Mouse (Mus musculus) MEL (cell line): Measurements from ENCODE around the gene Smyd3. TPM values are rescaled to one million over a fixed set of nuclear protein-coding genes. Genes with fewer than 3 reads are reported as not detected.

Source experiments
- DNase-seq: peaks from one replicate; pipeline ENCODE4 v3.0.0; 2011; ENCODE audit warnings: low read depth, low spot score
- H3K27ac ChIP-seq: 2 replicates; pipeline ENCODE4 v1.5.1; 2012; ENCODE audit warnings: low read depth, mild to moderate bottlenecking, control low read depth, low read length, moderate library complexity; ENCODE audit not compliant: control insufficient read depth
- H3K27me3 ChIP-seq, 2 experiments: fragments of 150-350 bp in 1 of 2; sonication (generic) in 1 of 2; 2 replicates each; pipeline ENCODE4 v1.6.1; 2012; ENCODE audit warnings: low read length in 2 of 2, mild to moderate bottlenecking in 2 of 2, improper control_type of control experiment in 1 of 2, moderate library complexity in 1 of 2; ENCODE audit not compliant: insufficient read depth in 2 of 2, control insufficient read depth in 1 of 2
- H3K36me3 ChIP-seq, 2 experiments: 2 replicates each; pipeline ENCODE4 v1.6.1; 2012 to 2014; ENCODE audit warnings: low read length in 2 of 2, improper control_type of control experiment in 1 of 2, inconsistent platforms in 1 of 2, mild to moderate bottlenecking in 1 of 2; ENCODE audit not compliant: insufficient read depth in 2 of 2, control insufficient read depth in 1 of 2
- H3K4me1 ChIP-seq, 2 experiments: fragments of 150-350 bp in 1 of 2; sonication (generic) in 1 of 2; 2 replicates each; pipeline ENCODE4 v1.6.1; 2012; ENCODE audit warnings: low read length in 2 of 2, improper control_type of control experiment in 1 of 2, mild to moderate bottlenecking in 1 of 2; ENCODE audit not compliant: insufficient read depth in 2 of 2, control insufficient read depth in 1 of 2
- H3K4me3 ChIP-seq, 2 experiments: fragments of 150-350 bp in 1 of 2; sonication (generic) in 1 of 2; 2 replicates each; pipeline ENCODE4 v1.5.1; 2012; ENCODE audit warnings: low read depth in 2 of 2, low read length in 2 of 2, mild to moderate bottlenecking in 2 of 2, moderate library complexity in 2 of 2, control low read depth in 1 of 2, improper control_type of control experiment in 1 of 2; ENCODE audit not compliant: control insufficient read depth in 1 of 2, insufficient read depth in 1 of 2
- H3K79me2 ChIP-seq: 2 replicates; pipeline ENCODE4 v1.6.1; 2012; ENCODE audit warnings: mild to moderate bottlenecking, low read length, moderate library complexity; ENCODE audit not compliant: control insufficient read depth, poor library complexity, insufficient read depth
- H3K9ac ChIP-seq: 2 replicates; pipeline ENCODE4 v1.6.1; 2012; ENCODE audit warnings: low read depth, mild to moderate bottlenecking, control low read depth, low read length, moderate library complexity; ENCODE audit not compliant: control insufficient read depth, poor library complexity, severe bottlenecking
- H3K9me3 ChIP-seq: fragments of 150-350 bp; sonication (generic); replicated peaks from 2 replicates; pipeline ENCODE4 v1.6.1; 2012; ENCODE audit warnings: mild to moderate bottlenecking, low read length, improper control_type of control experiment, moderate library complexity; ENCODE audit not compliant: insufficient read depth
- BHLHE40 ChIP-seq: IDR thresholded peaks from 2 replicates; pipeline ENCODE4 v1.6.1; 2012; ENCODE audit warnings: low read depth, mild to moderate bottlenecking, inconsistent platforms, low read length, improper control_type of control experiment, borderline replicate concordance
- CHD1 ChIP-seq: IDR thresholded peaks from 2 replicates; pipeline ENCODE4 v1.6.1; 2012; ENCODE audit warnings: low read depth, mild to moderate bottlenecking, inconsistent platforms, low read length, improper control_type of control experiment
- CHD2 ChIP-seq: IDR thresholded peaks from 2 replicates; pipeline ENCODE4 v1.6.1; 2011; ENCODE audit warnings: low read length, improper control_type of control experiment
- CTCF ChIP-seq, 3 experiments: IDR thresholded peaks in 2 of 3; conservative IDR thresholded peaks in 1 of 3; 2 replicates each; pipeline ENCODE4 v1.5.1; 2011 to 2012; ENCODE audit warnings: low read length in 3 of 3, low read depth in 2 of 3, mild to moderate bottlenecking in 2 of 3, improper control_type of control experiment in 1 of 3, inconsistent platforms in 1 of 3, mixed read lengths in 1 of 3, moderate library complexity in 1 of 3; ENCODE audit not compliant: control insufficient read depth in 1 of 3, insufficient read depth in 1 of 3, poor library complexity in 1 of 3, severe bottlenecking in 1 of 3
- E2F4 ChIP-seq: IDR thresholded peaks from 2 replicates; pipeline ENCODE4 v1.6.1; 2011; ENCODE audit warnings: low read depth, low read length, improper control_type of control experiment, borderline replicate concordance
- ELF1 ChIP-seq: IDR thresholded peaks from 2 replicates; pipeline ENCODE4 v1.6.1; 2014; ENCODE audit warnings: low read depth, mild to moderate bottlenecking, inconsistent platforms, low read length, improper control_type of control experiment, moderate library complexity
- EP300 ChIP-seq, 2 experiments: IDR thresholded peaks; 2 replicates each; pipeline ENCODE4 v1.6.1; 2011; ENCODE audit warnings: improper control_type of control experiment in 2 of 2, low read length in 2 of 2, low read depth in 1 of 2, mild to moderate bottlenecking in 1 of 2
- GABPA ChIP-seq: IDR thresholded peaks from 2 replicates; pipeline ENCODE4 v1.6.1; 2012; ENCODE audit warnings: low read depth, mild to moderate bottlenecking, inconsistent platforms, low read length, improper control_type of control experiment, moderate library complexity
- GATA1 ChIP-seq: IDR thresholded peaks from 2 replicates; pipeline ENCODE4 v1.6.1; 2011; ENCODE audit warnings: low read depth, low read length, improper control_type of control experiment
- HCFC1 ChIP-seq: IDR thresholded peaks from 2 replicates; pipeline ENCODE4 v1.6.1; 2012; ENCODE audit warnings: low read depth, mild to moderate bottlenecking, inconsistent platforms, low read length, improper control_type of control experiment, moderate library complexity
- MAX ChIP-seq: IDR thresholded peaks from 2 replicates; pipeline ENCODE4 v1.6.1; 2011; ENCODE audit warnings: low read length, improper control_type of control experiment
- MYB ChIP-seq: IDR thresholded peaks from 2 replicates; pipeline ENCODE4 v1.6.1; 2011; ENCODE audit warnings: mild to moderate bottlenecking, low read depth, low read length, improper control_type of control experiment
- MYC ChIP-seq: IDR thresholded peaks from 2 replicates; pipeline ENCODE4 v1.6.1; 2011; ENCODE audit warnings: low read depth, mild to moderate bottlenecking, low read length, improper control_type of control experiment, moderate library complexity
- NELFE ChIP-seq: IDR thresholded peaks from 2 replicates; pipeline ENCODE4 v1.6.1; 2011; ENCODE audit warnings: low read depth, low read length, improper control_type of control experiment
- NRF1 ChIP-seq: IDR thresholded peaks from 2 replicates; pipeline ENCODE4 v1.6.1; 2014; ENCODE audit warnings: low read depth, mild to moderate bottlenecking, inconsistent platforms, low read length, improper control_type of control experiment, moderate library complexity; ENCODE audit not compliant: poor library complexity, insufficient read depth, severe bottlenecking
- POLR2AphosphoS2 ChIP-seq: IDR thresholded peaks from 2 replicates; pipeline ENCODE4 v1.6.1; 2011; ENCODE audit warnings: low read length, improper control_type of control experiment
- POLR2AphosphoS5 ChIP-seq: IDR thresholded peaks from 2 replicates; pipeline ENCODE4 v1.6.1; 2012; ENCODE audit warnings: low read depth, borderline replicate concordance, mild to moderate bottlenecking, inconsistent platforms, low read length, moderate library complexity, mixed read lengths
- RAD21 ChIP-seq: IDR thresholded peaks from 2 replicates; pipeline ENCODE4 v1.6.1; 2011; ENCODE audit warnings: mild to moderate bottlenecking, low read depth, low read length, improper control_type of control experiment
- SMC3 ChIP-seq: IDR thresholded peaks from 2 replicates; pipeline ENCODE4 v1.6.1; 2011; ENCODE audit warnings: low read depth, low read length, improper control_type of control experiment
- TAL1 ChIP-seq: IDR thresholded peaks from 2 replicates; pipeline ENCODE4 v1.6.1; 2012; ENCODE audit warnings: mild to moderate bottlenecking, inconsistent platforms, low read length, moderate library complexity, mixed read lengths
- USF1 ChIP-seq: IDR thresholded peaks from 2 replicates; pipeline ENCODE4 v1.6.1; 2014; ENCODE audit warnings: low read depth, mild to moderate bottlenecking, inconsistent platforms, low read length, improper control_type of control experiment, moderate library complexity
- ZC3H11A ChIP-seq: IDR thresholded peaks from 2 replicates; pipeline ENCODE4 v1.6.1; 2012; ENCODE audit warnings: low read depth, mild to moderate bottlenecking, inconsistent platforms, low read length, improper control_type of control experiment
- ZKSCAN1 ChIP-seq: IDR thresholded peaks from 2 replicates; pipeline ENCODE4 v1.6.1; 2012; ENCODE audit warnings: low read depth, mild to moderate bottlenecking, inconsistent platforms, low read length, improper control_type of control experiment, moderate library complexity
- ZNF384 ChIP-seq: IDR thresholded peaks from 2 replicates; pipeline ENCODE4 v1.6.1; 2012; ENCODE audit warnings: low read depth, mild to moderate bottlenecking, inconsistent platforms, low read length, improper control_type of control experiment
- polyA plus RNA-seq, 2 experiments: library from polyadenylated mRNA; stranded (reverse) in 1 of 2; unstranded in 1 of 2; fragments of >175 nt in 1 of 2; fragments of >200 nt in 1 of 2; gene quantifications; 2 replicates each; pipeline versions ENCODE4 v1.2.1 to v1.2.4; 2012; ENCODE audit warnings: low replicate concordance in 2 of 2, low read depth in 1 of 2; ENCODE audit not compliant: insufficient read length in 2 of 2, insufficient read depth in 1 of 2, missing spikeins in 1 of 2
- total RNA-seq: library from RNA; depleted of rRNA; stranded (reverse); fragments of 300-350 nt; gene quantifications from 2 replicates; pipeline ENCODE4 v1.2.3, GENCODE M21; 2012

The Smyd3 gene
- total and polyA plus RNA-seq, 3 experiments, result 13.3 to 18.2 TPM; not detected in 1

DNA sequence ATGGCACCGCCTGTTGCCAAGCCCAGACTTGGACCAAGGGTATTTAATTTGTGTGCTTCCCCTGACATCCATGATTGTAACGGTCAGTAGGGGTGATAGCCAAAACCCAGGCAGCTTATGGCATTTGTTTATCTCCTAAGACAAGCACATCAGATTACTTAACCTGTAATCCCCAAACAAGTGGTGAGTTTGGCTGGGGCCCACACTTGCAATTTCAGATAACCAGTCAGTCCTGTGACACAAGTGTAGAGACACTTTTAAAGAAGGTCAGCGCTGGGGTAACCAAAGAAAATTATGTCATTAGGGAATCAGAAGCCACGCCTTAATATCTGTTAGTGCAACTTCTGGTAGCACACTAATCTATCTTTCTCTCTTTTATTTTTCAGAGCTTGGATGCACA, 456.8 kb downstream of the Smyd3 start (continued):
- TF ChIP-seq HCFC1 (no peak), EP300 (IDR thresholded peaks at IDR 0.05; ENCODE audit: low read depth in 1 of 2, low read length in 2 of 2) (peak; percentile 88 to 94), RAD21 (no peak), CHD2 (no peak), MYB (peak; percentile 88), ZNF384 (no peak), ZC3H11A (0 out of 2 replicates have a peak, but pooled peaks have one; percentile 3), NELFE (peak; percentile 16; the same call in 1 of the 2 replicates), E2F4 (no peak)

DNA sequence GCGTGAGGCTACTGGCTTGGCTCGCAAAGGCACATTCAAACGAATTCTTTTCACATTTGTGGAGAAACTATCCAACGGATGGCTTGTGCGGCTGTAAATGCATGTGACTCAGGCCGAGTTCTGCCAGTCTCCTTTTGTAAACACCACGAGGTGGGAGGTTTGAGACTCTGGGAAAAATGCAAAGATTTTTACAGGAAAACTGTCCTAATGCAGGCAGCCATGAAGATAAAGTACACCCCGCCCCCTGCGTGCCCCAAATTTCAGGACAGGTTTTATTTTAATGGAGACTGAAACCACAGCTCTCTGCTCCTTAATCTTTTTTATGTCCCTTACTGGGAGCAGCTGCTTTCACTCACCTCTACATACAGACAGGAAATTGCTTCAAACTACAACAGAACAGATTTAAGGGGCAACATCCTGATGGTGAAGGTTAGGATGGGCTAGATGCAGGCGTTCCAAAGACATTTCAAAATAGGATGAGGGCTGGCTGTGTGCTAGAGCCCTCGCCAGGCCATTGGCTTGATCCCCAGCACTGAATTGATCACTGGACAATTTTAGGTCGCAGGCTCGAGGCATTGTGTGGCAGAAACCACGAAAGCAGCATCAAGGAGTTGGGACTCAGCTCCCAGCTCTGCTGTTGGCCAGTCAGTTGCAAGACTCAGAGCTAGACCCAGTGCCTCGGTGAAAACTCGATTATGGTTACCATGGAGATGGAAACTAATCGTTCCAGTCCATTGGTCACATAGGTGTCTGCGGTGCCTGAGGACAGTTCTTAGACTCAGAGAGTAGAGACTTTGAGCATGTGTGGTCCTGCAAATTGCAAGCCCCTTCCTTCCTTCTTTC, 457.5 kb downstream of the Smyd3 start:
- DNase-seq, result peak; percentile 69
- no peaks in the 10 kb centered on the region for H3K79me2 ChIP-seq

DNA sequence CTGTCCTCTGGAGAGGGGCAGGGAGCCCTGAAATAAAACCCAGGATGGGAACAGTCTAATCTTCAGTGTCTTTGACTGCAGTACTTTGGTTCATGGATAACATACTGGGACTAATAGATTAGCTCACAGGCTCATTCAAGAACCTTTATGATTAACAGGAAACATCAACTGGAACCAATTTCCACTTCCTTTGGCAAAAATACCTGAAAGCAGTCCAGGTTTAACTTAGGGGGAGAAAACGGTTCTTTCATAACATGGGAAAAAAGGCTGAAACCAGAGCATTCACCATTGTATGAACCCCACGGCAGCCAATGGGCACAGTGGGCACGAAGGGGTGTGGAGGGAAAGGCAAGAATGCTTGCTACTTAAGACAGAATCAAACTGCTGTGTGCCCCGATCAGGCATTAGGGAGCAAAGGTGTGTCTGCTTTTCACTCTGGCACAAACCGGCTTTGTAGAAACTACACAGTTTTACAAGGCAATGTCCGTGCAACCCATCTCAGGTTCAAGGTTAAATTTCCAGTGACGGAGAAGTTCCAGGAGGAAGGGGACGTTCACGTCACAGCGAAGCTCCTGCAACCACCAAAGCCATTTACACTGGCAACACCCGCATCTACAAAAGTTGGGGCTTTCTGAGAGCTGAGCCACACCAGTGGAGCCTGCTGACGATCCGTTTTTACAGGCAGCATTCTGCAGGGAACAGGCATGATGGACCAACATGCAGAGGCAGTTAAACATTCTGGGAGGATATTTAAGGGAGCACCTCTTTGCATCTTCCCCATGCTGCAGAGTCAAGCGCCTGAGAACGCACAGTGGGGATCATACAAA, 458.3 kb downstream of the Smyd3 start:
- Histone ChIP-seq H3K4me3 (no peak overlapping the region), H3K79me2 (no peaks in the 10 kb centered on the region), H3K27ac (no peak overlapping the region), H3K9me3 (no peaks in the 10 kb centered on the region), H3K27me3 (no peaks in the 10 kb centered on the region), H3K9ac (no peak overlapping the region), H3K36me3 (peaks cover 0 to 41% of the 10 kb centered on the region in 2 experiments; a peak in 2 of 4 replicates), H3K4me1 (peaks cover 26 to 28% of the 10 kb centered on the region in 2 experiments)
- TF ChIP-seq BHLHE40, result no peak
- TF ChIP-seq E2F4, result no peak
- TF ChIP-seq USF1, result no peak
- no peak for TF ChIP-seq GATA1
- no peak for TF ChIP-seq NRF1
- no peak for TF ChIP-seq CTCF (IDR thresholded peaks at IDR 0.05 in 2 of 3, conservative IDR thresholded peaks at IDR 0.05 in 1 of 3; ENCODE audit: control insufficient read depth in 1 of 3, insufficient read depth in 1 of 3, low read depth in 2 of 3, low read length in 3 of 3, poor library complexity in 1 of 3, severe bottlenecking in 1 of 3)
- no peak for TF ChIP-seq GABPA
- no peak for TF ChIP-seq NELFE
- no peak for TF ChIP-seq MYB
- no peak for TF ChIP-seq CHD1
- no peak for TF ChIP-seq MAX
- TF ChIP-seq POLR2AphosphoS2, result no peak
- no peak for TF ChIP-seq TAL1
- no peak for TF ChIP-seq ZKSCAN1
- no peak for TF ChIP-seq MYC
- TF ChIP-seq POLR2AphosphoS5, result no peak
- TF ChIP-seq SMC3, result no peak
- no peak for TF ChIP-seq ELF1
- no peak for DNase-seq

More for the DNA sequence above, 457.5 kb downstream of the Smyd3 start:
- H3K27me3 ChIP-seq, result no peaks in the 10 kb centered on the region
- TF ChIP-seq NELFE (no peak), ZKSCAN1 (peak; percentile 34; the same call in 1 of the 2 replicates)
- TF ChIP-seq, all 39 proteins: peak for 1
- H3K4me1 ChIP-seq, result peaks cover 25 to 26% of the 10 kb centered on the region in 2 experiments
- H3K4me3 ChIP-seq, result 0 out of 4 replicates have a peak overlapping the region, but pooled peaks of 1 of the 2 experiments have one; percentile 6
- peak overlapping the region; percentile 42 for H3K9ac ChIP-seq
- H3K36me3 ChIP-seq, result peaks cover 0 to 36% of the 10 kb centered on the region in 2 experiments; a peak in 2 of 4 replicates
- peak overlapping the region; percentile 87 for H3K27ac ChIP-seq
- H3K9me3 ChIP-seq, result no peaks in the 10 kb centered on the region
